Comparison of ENCODE assay signal across 16 mouse cellular contexts in the genomic region with DNA sequence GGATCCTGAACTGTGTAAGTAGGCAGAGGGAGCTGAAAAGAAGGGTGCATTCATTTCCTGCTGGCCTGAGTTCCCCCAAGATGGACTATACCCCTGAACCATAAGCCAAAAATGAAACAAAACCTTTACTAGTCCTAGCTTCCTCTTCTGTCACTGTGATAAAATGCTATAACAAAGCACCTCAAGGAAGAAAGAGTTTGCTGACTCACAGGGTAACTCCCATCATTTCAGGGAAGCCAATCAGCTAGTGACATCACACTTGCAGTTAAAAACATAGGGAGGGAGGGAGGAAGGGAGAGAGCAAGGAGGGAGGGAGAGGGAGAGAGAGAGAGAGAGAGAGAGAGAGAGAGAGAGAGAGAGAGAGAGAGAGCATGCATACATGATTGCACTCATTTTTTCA.
"Had no signal": no experiment of that assay in that cellular context is flagged by ENCODE, and none has a peak within 500 bp of the region (broad histone marks: within the 10 kb centered on the region; RNA-seq: fewer than 3 reads in every experiment).

No protein-coding gene starts in this region.

- H3K9ac ChIP-seq: neural tube, embryonic 13.5 days; neural tube, embryonic 15.5 days; stomach, embryonic 15.5 days had no signal

- DNase-seq: retina, postnatal 1 day; right cerebral cortex, adult 18-20 months; right cerebral cortex, postnatal 14 days; right cerebral cortex, postnatal 25 days; right cerebral cortex, postnatal 4 days; spleen, adult 18-20 months; thymus, adult 18-20 months; thymus, adult 2 months; thymus, postnatal 14 days; thymus, postnatal 25 days; thymus, postnatal 36 days; thymus, postnatal 4 days had no signal

- H3K27me3 ChIP-seq: neural tube, embryonic 15.5 days; stomach, embryonic 15.5 days had no signal

- H3K27ac ChIP-seq: neural tube, embryonic 15.5 days; stomach, embryonic 15.5 days; stomach, postnatal 0 days had no signal

- H3K36me3 ChIP-seq: neural tube, embryonic 13.5 days; neural tube, embryonic 15.5 days; stomach, embryonic 15.5 days had no signal

- H3K9me3 ChIP-seq: neural tube, embryonic 15.5 days; stomach, embryonic 15.5 days had no signal

- H3K4me3 ChIP-seq: neural tube, embryonic 13.5 days; neural tube, embryonic 15.5 days; stomach, embryonic 15.5 days had no signal

- H3K4me2 ChIP-seq: neural tube, embryonic 13.5 days; neural tube, embryonic 15.5 days; stomach, embryonic 15.5 days had no signal

- H3K4me1 ChIP-seq: stomach, embryonic 15.5 days had no signal
